In genomic region chr11:25848824-25849644, GRCm38 (mm10) we compare ENCODE assay signal across 18 mouse cellular contexts.
A peak's percentile ranks its signal among the peaks of the same experiment; 100 is the strongest.
DNase-seq lines count a peak whose midpoint lies in the region; ATAC-seq lines count a peak whose summit lies in the region.
"Had no signal": no experiment of that assay in that cellular context is flagged by ENCODE, and none has a peak within 500 bp of the region (broad histone marks: within the 10 kb centered on the region; RNA-seq: fewer than 3 reads in every experiment).

No protein-coding gene starts in this region.

- H3K27me3 ChIP-seq in heart, embryonic 16.5 days (ENCODE audit: control insufficient read depth, insufficient read depth, low read length): no peaks in the 10 kb centered on the region
- H3K27me3 ChIP-seq in hindbrain, embryonic 13.5 days: no peaks in the 10 kb centered on the region
- H3K27me3 ChIP-seq: embryonic facial prominence, embryonic 15.5 days; forebrain, embryonic 13.5 days; limb, embryonic 12.5 days had no signal

- DNase-seq in heart, postnatal 4 days: no peak
- peak; percentile 86 for DNase-seq in A20 (ENCODE audit: low read depth, low spot score)
- DNase-seq in B cell, adult 2 months: peak; percentile 52
- DNase-seq in embryo, embryonic 10 days (ENCODE audit: low spot score): no peak
- DNase-seq: cerebellum, adult 9-11 months; kidney, adult 8-10 months; kidney, postnatal 4 days; right cerebral cortex, postnatal 14 days; thymus, postnatal 36 days had no signal

- ATAC-seq in heart, embryonic 16.5 days (replicated peaks; ENCODE audit: extremely low read depth, insufficient read depth, low FRiP score): peak; percentile 65; the same call in 1 of the 2 replicates
- peak; percentile 96 for ATAC-seq in megakaryocyte, adult 5-6 weeks (ENCODE audit: poor library complexity, severe bottlenecking)
- ATAC-seq in hindbrain, embryonic 13.5 days (ENCODE audit: low FRiP score): no peak
- ATAC-seq: forebrain, embryonic 13.5 days; hindbrain, embryonic 16.5 days had no signal

- 0 out of 2 replicates have a peak overlapping the region, but pooled peaks have one; percentile 4 for H3K9ac ChIP-seq in heart, embryonic 16.5 days (ENCODE audit: low read length)
- H3K9ac ChIP-seq in hindbrain, embryonic 13.5 days: no peak overlapping the region
- H3K9ac ChIP-seq: embryonic facial prominence, embryonic 15.5 days; forebrain, embryonic 13.5 days; limb, embryonic 12.5 days had no signal

- peak overlapping the region; percentile 60 for H3K4me2 ChIP-seq in heart, embryonic 16.5 days (ENCODE audit: low read depth, low read length)
- no peak overlapping the region for H3K4me2 ChIP-seq in hindbrain, embryonic 13.5 days
- H3K4me2 ChIP-seq: embryonic facial prominence, embryonic 15.5 days; forebrain, embryonic 13.5 days; limb, embryonic 12.5 days had no signal

- H3K9me3 ChIP-seq in heart, embryonic 16.5 days (replicated peaks; ENCODE audit: control insufficient read depth, low read length): no peaks in the 10 kb centered on the region
- no peaks in the 10 kb centered on the region for H3K9me3 ChIP-seq in hindbrain, embryonic 13.5 days
- H3K9me3 ChIP-seq: embryonic facial prominence, embryonic 15.5 days; forebrain, embryonic 13.5 days; limb, embryonic 12.5 days had no signal

- peak overlapping the region; percentile 36 for H3K4me3 ChIP-seq in heart, embryonic 16.5 days (ENCODE audit: low read length)
- no peak overlapping the region for H3K4me3 ChIP-seq in hindbrain, embryonic 13.5 days
- H3K4me3 ChIP-seq: embryonic facial prominence, embryonic 15.5 days; forebrain, embryonic 13.5 days; limb, embryonic 12.5 days had no signal

- 46% methylated on average over 14 of the region's 14 CpGs for WGBS in heart, embryonic 16.5 days
- WGBS in hindbrain, embryonic 13.5 days: 60% methylated on average over 14 of the region's 14 CpGs

- H3K27ac ChIP-seq in heart, embryonic 16.5 days (ENCODE audit: low read length): peak overlapping the region; percentile 29; the same call in 1 of the 2 replicates
- no peak overlapping the region for H3K27ac ChIP-seq in hindbrain, embryonic 13.5 days
- H3K27ac ChIP-seq: embryonic facial prominence, embryonic 15.5 days; forebrain, embryonic 13.5 days; limb, embryonic 12.5 days; macrophage; stomach, postnatal 0 days had no signal

- peaks cover 6% of the 10 kb centered on the region; the same call in 1 of the 2 replicates for H3K4me1 ChIP-seq in heart, embryonic 16.5 days (ENCODE audit: control insufficient read depth, insufficient read depth, low read length)
- peaks cover 7% of the 10 kb centered on the region for H3K4me1 ChIP-seq in hindbrain, embryonic 13.5 days (replicated peaks)
- H3K4me1 ChIP-seq: embryonic facial prominence, embryonic 15.5 days had no signal

- no peaks in the 10 kb centered on the region for H3K36me3 ChIP-seq in heart, embryonic 16.5 days (ENCODE audit: control insufficient read depth, insufficient read depth)
- H3K36me3 ChIP-seq in hindbrain, embryonic 13.5 days: no peaks in the 10 kb centered on the region
- H3K36me3 ChIP-seq: embryonic facial prominence, embryonic 15.5 days; limb, embryonic 12.5 days had no signal

Comparison
In these comparisons a context has a peak if more than half of its experiments do, and no peak if none do; other contexts are left out.
1. DNase-seq: peak in A20 (single experiment) and B cell, adult 2 months (2 of 2); none in heart, postnatal 4 days (single experiment) and embryo, embryonic 10 days (single experiment).